Mouse (Mus musculus) kidney, adult 2 months (tissue): Measurements from ENCODE around the gene Olfr643.

Source experiments
- CTCF ChIP-seq: fragments of 200-500 bp; conservative IDR thresholded peaks from 2 replicates; pipeline ENCODE4 v1.5.1; 2011; ENCODE audit warnings: low read depth, mild to moderate bottlenecking, control low read depth, low read length, moderate library complexity, mixed read lengths; ENCODE audit not compliant: insufficient read depth, insufficient read length
- POLR2A ChIP-seq: fragments of 200-500 bp; IDR thresholded peaks from one replicate; pipeline ENCODE4 v1.6.1; 2011; ENCODE audit warnings: low read depth, low read length, control low read depth

DNA sequence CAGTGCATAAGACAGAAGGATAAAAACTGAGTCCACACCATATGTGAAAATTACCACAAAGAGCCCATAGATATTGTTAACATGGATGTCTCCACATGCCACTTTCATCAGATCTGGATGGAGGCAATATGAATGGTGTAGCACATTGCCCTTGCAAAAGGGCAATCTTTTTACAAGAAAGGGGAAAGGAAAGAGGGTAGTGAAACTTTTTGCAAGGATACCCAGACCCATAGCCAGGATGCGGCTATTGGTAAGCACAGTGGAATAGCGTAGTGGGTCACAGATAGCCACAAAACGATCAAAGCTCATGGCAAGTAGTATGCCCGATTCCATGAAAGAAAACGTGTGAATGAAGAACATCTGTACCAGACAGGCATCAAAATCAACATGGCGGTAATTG is 115.6 kb downstream of the Olfr643 start:
- no peak for TF ChIP-seq CTCF
- no peak for TF ChIP-seq POLR2A
